Mouse (Mus musculus) midbrain, embryonic 10.5 days (tissue): ENCODE measurements around the gene Ccdc33. TPM values are rescaled to one million over a fixed set of nuclear protein-coding genes. Genes with fewer than 3 reads are reported as not detected.

Experiments
- DNase-seq: peaks from one replicate; pipeline ENCODE4 v3.0.0-alpha.2; 2017; ENCODE audit warnings: low spot score
- H3K27ac ChIP-seq: fragments of 300-500 bp; sonication (generic); replicated peaks from 2 replicates; pipeline ENCODE4 v1.5.1; 2016; ENCODE audit warnings: mild to moderate bottlenecking
- H3K27me3 ChIP-seq: fragments of 300-500 bp; sonication (generic); 2 replicates; pipeline ENCODE4 v1.6.1; 2016; ENCODE audit warnings: low read depth, mild to moderate bottlenecking; ENCODE audit not compliant: poor library complexity, severe bottlenecking
- H3K36me3 ChIP-seq: fragments of 300-500 bp; sonication (generic); 2 replicates; pipeline ENCODE4 v1.6.1; 2016; ENCODE audit warnings: mild to moderate bottlenecking, moderate library complexity
- H3K4me1 ChIP-seq: fragments of 300-500 bp; sonication (generic); 2 replicates; pipeline ENCODE4 v1.6.1; 2016
- H3K4me3 ChIP-seq: fragments of 300-500 bp; sonication (generic); 2 replicates; pipeline ENCODE4 v1.5.1; 2016; ENCODE audit warnings: mild to moderate bottlenecking, moderate library complexity
- H3K9me3 ChIP-seq: fragments of 300-500 bp; sonication (generic); replicated peaks from 2 replicates; pipeline ENCODE4 v1.6.1; 2016; ENCODE audit warnings: mild to moderate bottlenecking
- WGBS: fragments of 180-500 bp; shearing (Covaris S2); methylation state at CpG from one replicate; pipeline ENCODE4 v1.1.7; 2016; 5-methylcytosine and 5-hydroxymethylcytosine counted together
- polyA plus RNA-seq: library from polyadenylated mRNA; unstranded; fragments of >200 nt; fragmentation: Nextera tagmentation; extraction: Ambion mirVana; gene quantifications from 2 replicates; pipeline ENCODE4 v1.2.1, GENCODE M21; 2016

Gene Ccdc33
- polyA plus RNA-seq, 1 experiment from 2014 or later: 0.51 TPM

DNA sequence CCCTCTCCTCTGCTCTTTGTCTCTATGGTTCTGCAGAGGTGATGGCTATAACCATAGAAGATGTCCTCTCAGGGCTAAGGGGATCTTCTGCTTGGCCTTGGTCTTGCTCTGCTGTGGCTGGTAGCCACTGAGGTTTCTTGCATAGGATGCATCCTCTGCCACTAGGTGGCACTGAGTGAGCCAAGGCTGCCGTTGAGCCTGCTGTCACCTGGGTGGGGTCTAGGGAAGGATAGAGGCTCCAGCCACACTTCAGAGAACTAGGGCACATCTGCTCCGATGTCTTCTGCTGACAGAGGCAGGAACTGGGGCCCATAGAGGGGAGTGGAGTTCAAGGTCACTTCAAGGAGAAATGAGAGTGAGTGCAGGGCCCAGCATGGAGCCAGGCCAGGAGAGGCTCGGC is 65.5 kb downstream of the Ccdc33 start:
- Histone ChIP-seq H3K27me3 (peaks cover 64% of the 10 kb centered on the region), H3K4me1 (peaks cover 62% of the 10 kb centered on the region), H3K4me3 (no peak overlapping the region), H3K36me3 (no peaks in the 10 kb centered on the region), H3K27ac (peak overlapping the region; percentile 67), H3K9me3 (no peaks in the 10 kb centered on the region)
- WGBS: 18% methylated on average over 3 of the region's 3 CpGs
- peak; percentile 62 for DNase-seq

- H3K4me3 ChIP-seq: no peak overlapping the region
- peaks cover 75% of the 10 kb centered on the region for H3K27me3 ChIP-seq
- no peaks in the 10 kb centered on the region for H3K36me3 ChIP-seq
- no peak for DNase-seq
- peaks cover 74% of the 10 kb centered on the region for H3K4me1 ChIP-seq
- no peaks in the 10 kb centered on the region for H3K9me3 ChIP-seq
- H3K27ac ChIP-seq: peak overlapping the region; percentile 34; the same call in 1 of the 2 replicates
- WGBS: 25% methylated on average over 5 of the region's 5 CpGs
Observed at GRCm38 (mm10) chr9:58051937-58052336, 66.7 kb downstream of the Ccdc33 start.

- H3K27ac ChIP-seq: peak overlapping the region; percentile 81; the same call in 1 of the 2 replicates
- no peaks in the 10 kb centered on the region for H3K9me3 ChIP-seq
- H3K4me1 ChIP-seq: peaks cover 85% of the 10 kb centered on the region
- H3K36me3 ChIP-seq: no peaks in the 10 kb centered on the region
- WGBS: 84% methylated on average over 7 of the region's 7 CpGs
- peaks cover 82% of the 10 kb centered on the region for H3K27me3 ChIP-seq
- DNase-seq: no peak
- H3K4me3 ChIP-seq: no peak overlapping the region
Observed at GRCm38 (mm10) chr9:58049861-58050260, 68.8 kb downstream of the Ccdc33 start.

DNA sequence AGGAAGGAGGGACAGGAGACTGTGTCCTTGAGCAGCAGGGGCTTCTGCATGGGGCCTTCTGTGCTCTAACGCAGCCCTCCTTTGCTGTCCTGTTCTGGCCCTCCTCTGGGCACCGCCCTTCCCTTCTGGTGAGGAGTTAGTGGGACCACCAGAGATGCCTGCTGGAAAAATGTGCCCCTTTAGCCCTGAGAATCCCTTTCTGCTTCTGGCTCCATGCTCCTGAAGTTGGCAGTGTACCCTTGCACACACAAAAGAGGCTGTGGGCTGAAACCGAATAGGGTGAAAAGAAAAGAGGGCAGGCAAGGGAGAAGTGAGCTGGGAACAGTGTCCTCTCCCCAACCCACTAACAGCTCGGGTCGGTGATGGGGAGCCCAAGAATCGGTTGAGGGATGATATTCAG is 69.4 kb downstream of the Ccdc33 start:
- 0 out of 2 replicates have a peak overlapping the region, but pooled peaks have one; percentile 34 for H3K4me3 ChIP-seq

DNA sequence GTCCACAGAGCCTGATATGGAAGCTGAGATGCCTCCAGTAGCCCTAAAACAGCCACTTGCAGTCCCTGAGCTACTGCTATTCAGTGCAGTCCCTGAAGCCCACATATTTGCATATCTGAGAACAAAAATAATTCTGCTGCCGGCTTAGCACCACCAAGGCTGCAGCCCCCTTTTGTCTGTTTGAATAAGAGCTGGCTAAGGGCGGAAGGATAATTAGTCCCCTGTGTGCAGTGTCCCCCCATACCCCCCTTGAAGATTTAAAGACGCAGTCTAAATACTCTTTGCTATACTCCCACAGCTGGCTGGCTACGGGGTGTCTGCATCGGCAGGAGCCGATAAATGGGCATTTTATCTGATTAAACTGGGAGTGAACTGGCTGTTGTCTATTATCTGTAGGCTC is 70.0 kb downstream of the Ccdc33 start:
- 9% methylated on average over 6 of the region's 6 CpGs for whole genome bisulfite sequencing
- Histone ChIP-seq H3K9me3 (no peaks in the 10 kb centered on the region), H3K36me3 (no peaks in the 10 kb centered on the region), H3K27ac (peak overlapping the region; percentile 81), H3K4me1 (peaks cover 90% of the 10 kb centered on the region), H3K4me3 (peak overlapping the region; percentile 34), H3K27me3 (peaks cover 81% of the 10 kb centered on the region)
- no peak for DNase-seq

More for the DNA sequence above, 69.4 kb downstream of the Ccdc33 start:
- H3K27me3 ChIP-seq: peaks cover 82% of the 10 kb centered on the region
- H3K9me3 ChIP-seq: no peaks in the 10 kb centered on the region
- no peak for DNase-seq
- H3K27ac ChIP-seq: peak overlapping the region; percentile 81
- no peaks in the 10 kb centered on the region for H3K36me3 ChIP-seq
- 45% methylated on average over 6 of the region's 6 CpGs for WGBS
- H3K4me1 ChIP-seq: peaks cover 90% of the 10 kb centered on the region

- Histone ChIP-seq H3K9me3 (no peaks in the 10 kb centered on the region), H3K4me1 (peaks cover 95% of the 10 kb centered on the region), H3K36me3 (no peaks in the 10 kb centered on the region), H3K4me3 (no peak overlapping the region), H3K27ac (peak overlapping the region; percentile 55), H3K27me3 (peaks cover 76% of the 10 kb centered on the region)
- DNase-seq: no peak
- WGBS: 79% methylated on average over 10 of the region's 10 CpGs
Observed at GRCm38 (mm10) chr9:58047061-58047460, 71.6 kb downstream of the Ccdc33 start.

- H3K4me3 ChIP-seq: no peak overlapping the region
- no peaks in the 10 kb centered on the region for H3K36me3 ChIP-seq
- peaks cover 97% of the 10 kb centered on the region for H3K4me1 ChIP-seq
- no peaks in the 10 kb centered on the region for H3K9me3 ChIP-seq
- peak overlapping the region; percentile 68 for H3K27ac ChIP-seq
- no peak for DNase-seq
- 49% methylated on average over 4 of the region's 4 CpGs for WGBS
- peaks cover 62% of the 10 kb centered on the region for H3K27me3 ChIP-seq
Observed at GRCm38 (mm10) chr9:58045646-58046045, 73.0 kb downstream of the Ccdc33 start.

- no peak overlapping the region for H3K4me3 ChIP-seq
- peaks cover 55% of the 10 kb centered on the region for H3K27me3 ChIP-seq
- peak overlapping the region; percentile 68 for H3K27ac ChIP-seq
- H3K36me3 ChIP-seq: no peaks in the 10 kb centered on the region
- H3K4me1 ChIP-seq: peaks cover 99% of the 10 kb centered on the region
- WGBS: 35% methylated on average over 10 of the region's 10 CpGs
- peak; percentile 29 for DNase-seq
- no peaks in the 10 kb centered on the region for H3K9me3 ChIP-seq
Observed at GRCm38 (mm10) chr9:58044828-58045227, 73.8 kb downstream of the Ccdc33 start.

DNA sequence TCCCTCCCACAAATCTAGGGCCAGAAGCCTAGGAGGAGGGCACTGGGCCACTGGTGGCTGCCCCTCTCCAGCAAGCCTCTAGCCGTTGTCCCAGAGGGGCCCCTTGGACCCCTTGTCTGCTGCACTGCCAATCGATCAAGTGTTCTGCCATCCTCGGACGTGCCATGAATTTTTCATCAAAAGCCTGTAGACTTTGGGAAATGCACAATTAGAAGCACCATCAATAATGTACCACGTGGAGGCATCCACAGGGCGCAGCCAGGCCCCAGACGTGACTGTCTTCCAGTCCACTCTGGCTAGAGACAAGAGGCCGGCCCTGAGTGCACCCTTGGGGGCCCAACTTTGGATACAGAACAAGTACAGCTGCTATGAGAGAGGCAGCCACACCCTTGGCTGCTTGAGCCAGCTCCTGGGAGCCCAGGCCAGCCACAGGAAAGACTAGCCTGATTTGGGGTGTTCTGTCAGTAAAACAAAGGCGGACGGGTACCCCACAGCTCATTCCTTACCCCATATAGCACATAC is 75.1 kb downstream of the Ccdc33 start:
- Histone ChIP-seq H3K27ac (peak overlapping the region; percentile 69), H3K4me3 (no peak overlapping the region), H3K36me3 (no peaks in the 10 kb centered on the region), H3K9me3 (no peaks in the 10 kb centered on the region), H3K4me1 (peaks cover 98% of the 10 kb centered on the region), H3K27me3 (peaks cover 58% of the 10 kb centered on the region)
- DNase-seq: no peak
- 84% methylated on average over 10 of the region's 10 CpGs for WGBS

GRCm38 (mm10) chr9:58042391-58042790 is 76.2 kb downstream of the Ccdc33 start:
- DNase-seq: no peak
- Histone ChIP-seq H3K27ac (peak overlapping the region; percentile 69), H3K4me3 (0 out of 2 replicates have a peak overlapping the region, but pooled peaks have one; percentile 11), H3K27me3 (peaks cover 57% of the 10 kb centered on the region), H3K9me3 (no peaks in the 10 kb centered on the region), H3K4me1 (peaks cover 92% of the 10 kb centered on the region), H3K36me3 (no peaks in the 10 kb centered on the region)
- 17% methylated on average over 10 of the region's 10 CpGs for WGBS

DNA sequence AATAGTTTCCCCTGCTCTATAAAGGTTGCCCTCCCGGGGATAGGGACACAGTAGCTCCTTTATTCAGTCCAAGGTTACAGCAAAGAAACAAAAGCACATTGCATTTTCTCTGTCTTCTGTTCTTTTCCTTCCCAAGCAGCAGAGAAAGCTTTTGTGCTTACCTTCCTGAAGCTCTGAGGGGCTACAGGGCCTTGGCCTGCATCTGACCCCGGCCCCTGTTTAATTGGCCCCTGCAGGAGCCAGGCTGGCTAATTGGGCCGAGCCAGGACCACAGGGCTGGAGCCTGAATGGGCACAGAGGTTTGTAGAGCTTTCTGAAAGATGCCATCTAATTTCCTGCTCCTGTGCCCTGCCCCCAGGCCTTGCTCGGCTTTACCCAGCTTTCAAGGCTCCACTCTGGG is 77.6 kb downstream of the Ccdc33 start:
- H3K27ac ChIP-seq: peak overlapping the region; percentile 69
- peaks cover 52% of the 10 kb centered on the region for H3K27me3 ChIP-seq
- no peak overlapping the region for H3K4me3 ChIP-seq
- H3K36me3 ChIP-seq: no peaks in the 10 kb centered on the region
- no peaks in the 10 kb centered on the region for H3K9me3 ChIP-seq
- 45% methylated on average over 4 of the region's 4 CpGs for WGBS
- DNase-seq: no peak
- peaks cover 83% of the 10 kb centered on the region for H3K4me1 ChIP-seq

GRCm38 (mm10) chr9:58038500-58039168 is 80.0 kb downstream of the Ccdc33 start:
- no peaks in the 10 kb centered on the region for H3K9me3 ChIP-seq
- H3K36me3 ChIP-seq: no peaks in the 10 kb centered on the region
- H3K27ac ChIP-seq: peak overlapping the region; percentile 58; the same call in 1 of the 2 replicates
- WGBS: 27% methylated on average over 19 of the region's 19 CpGs
- peak; percentile 82 for DNase-seq
- H3K4me3 ChIP-seq: no peak overlapping the region
- peaks cover 38% of the 10 kb centered on the region for H3K27me3 ChIP-seq
- peaks cover 60% of the 10 kb centered on the region for H3K4me1 ChIP-seq

- Histone ChIP-seq H3K4me1 (peaks cover 43% of the 10 kb centered on the region), H3K36me3 (no peaks in the 10 kb centered on the region), H3K4me3 (no peak overlapping the region), H3K27ac (peak overlapping the region; percentile 63; the same call in 1 of the 2 replicates), H3K27me3 (peaks cover 41% of the 10 kb centered on the region), H3K9me3 (no peaks in the 10 kb centered on the region)
- no peak for DNase-seq
- 92% methylated on average over 4 of the region's 4 CpGs for WGBS
Observed at GRCm38 (mm10) chr9:58036961-58037360, 81.7 kb downstream of the Ccdc33 start.
